Mouse (Mus musculus) adrenal gland, postnatal 4 days (tissue): ENCODE data around the gene Dcpp3. TPM values are rescaled to one million over a fixed set of nuclear protein-coding genes. Genes with fewer than 3 reads are reported as not detected.
"Not testable (repeated sequence)": the region's sequence is repeated elsewhere in the genome, so short reads cannot be mapped to it uniquely, and the experiment has no call there.

Experiments used
- DNase-seq, 2 experiments: peaks; one replicate each; pipeline ENCODE4 v3.0.0; 2021 to 2022; ENCODE audit warnings: low spot score in 2 of 2, mixed read lengths in 2 of 2
- long read RNA-seq, 2 experiments: library from polyadenylated mRNA; stranded (forward); transcript quantifications; one replicate each; pipeline ENCODE4 v2.0.0; 2021
- total RNA-seq, 2 experiments: library from RNA; stranded (reverse); gene quantifications; 2 replicates each; pipeline ENCODE4 v1.2.3; 2021

Dcpp3 gene
- total RNA-seq: not detected
- long read RNA-seq, experiment 1: 0 reads
- long read RNA-seq, experiment 2: 0 reads

- not testable (repeated sequence) for DNase-seq
Observed at GRCm38 (mm10) chr17:23917158-23917557, at the start of gene Dcpp3. TSS of gene Dcpp3 (plus strand) at chr17:23917458.

- no peak for DNase-seq
Observed at GRCm38 (mm10) chr17:23867756-23868155, 49.5 kb upstream of the Dcpp3 start, which contains the start of gene Prss21. TSS of gene Prss21 (plus strand) at chr17:23868056.

GRCm38 (mm10) chr17:23868513-23868912 lies 48.7 kb upstream of the Dcpp3 start:
- DNase-seq: no peak

GRCm38 (mm10) chr17:23873884-23874856 lies 43.1 kb upstream of the Dcpp3 start:
- no peak for DNase-seq

- DNase-seq: no peak
Observed at GRCm38 (mm10) chr17:23876741-23877140, 40.5 kb upstream of the Dcpp3 start.

GRCm38 (mm10) chr17:23877166-23877565 lies 40.1 kb upstream of the Dcpp3 start:
- no peak for DNase-seq

- DNase-seq: not testable (repeated sequence)
Observed at GRCm38 (mm10) chr17:23880576-23880975, 36.7 kb upstream of the Dcpp3 start, which contains the start of the genes Dcpp1 and Dcpp2. TSS of gene Dcpp1 (plus strand) at chr17:23880876. TSS of gene Dcpp2 (plus strand) at chr17:23880880.

- DNase-seq: peak; percentile 58 to 86
Observed at GRCm38 (mm10) chr17:23924531-23925007, 7.3 kb downstream of the Dcpp3 start.

- DNase-seq: peak; percentile 16 to 41
Observed at GRCm38 (mm10) chr17:23925090-23925493, 7.8 kb downstream of the Dcpp3 start.

- DNase-seq: no peak
Observed at GRCm38 (mm10) chr17:23931157-23931556, 13.9 kb downstream of the Dcpp3 start.

GRCm38 (mm10) chr17:23941372-23941771 lies 24.1 kb downstream of the Dcpp3 start, which contains the start of gene Sbp:
TSS of gene Sbp (plus strand) at chr17:23941672.
- DNase-seq: no peak

GRCm38 (mm10) chr17:23947486-23947885 lies 30.2 kb downstream of the Dcpp3 start:
- DNase-seq: not testable (repeated sequence)

- DNase-seq: no peak
Observed at GRCm38 (mm10) chr17:23949068-23949467, 31.8 kb downstream of the Dcpp3 start.

GRCm38 (mm10) chr17:23950828-23951227 lies 33.6 kb downstream of the Dcpp3 start:
- DNase-seq: not testable (repeated sequence)

- no peak for DNase-seq
Observed at GRCm38 (mm10) chr17:23955174-23955573, 37.9 kb downstream of the Dcpp3 start, which contains the start of gene Sbpl. TSS of gene Sbpl (minus strand) at chr17:23955274.

GRCm38 (mm10) chr17:23960084-23960738 lies 43.0 kb downstream of the Dcpp3 start:
- DNase-seq: peak; percentile 43 to 53

- no peak for DNase-seq
Observed at GRCm38 (mm10) chr17:23961573-23962122, 44.4 kb downstream of the Dcpp3 start.

- no peak for DNase-seq
Observed at GRCm38 (mm10) chr17:23965805-23966425, 48.7 kb downstream of the Dcpp3 start.

- DNase-seq: no peak
Observed at GRCm38 (mm10) chr17:23966658-23967401, 49.6 kb downstream of the Dcpp3 start.

- no peak for DNase-seq
Observed at GRCm38 (mm10) chr17:23968780-23969179, 51.5 kb downstream of the Dcpp3 start.
